Mouse (Mus musculus): Measurements from ENCODE around the gene Mgmt. TPM values are rescaled to one million over a fixed set of nuclear protein-coding genes. Genes with fewer than 3 reads are reported as not detected.

Mgmt gene
- polyA plus RNA-seq, 1 experiment from 2014 or later, result 2.5 TPM

DNA sequence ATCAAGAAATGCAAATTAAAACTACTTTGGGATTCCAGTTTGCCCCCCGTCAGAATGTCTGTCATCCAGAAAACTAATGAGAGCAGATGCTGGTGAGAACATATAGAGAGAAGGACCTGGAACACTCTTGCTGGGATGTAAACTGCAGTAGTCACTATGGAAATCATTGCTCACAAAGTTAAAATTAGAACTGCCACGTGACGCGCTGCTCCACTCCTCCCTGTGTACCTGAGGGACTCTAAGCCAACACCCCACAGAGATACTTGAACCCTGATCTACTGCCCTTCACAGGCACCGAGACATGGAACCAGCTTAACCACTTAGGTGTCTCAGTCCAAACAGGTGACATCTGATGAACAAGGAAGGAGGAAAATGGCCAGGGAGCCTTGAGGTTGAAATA is 171.0 kb downstream of the Mgmt start:
- no peak overlapping the region for H3K4me2 ChIP-seq (replicated peaks; ENCODE audit: low read depth)
- no peak overlapping the region for H3K4me3 ChIP-seq (ENCODE audit: low read depth, low read length)
- WGBS, result 78% methylated on average over 5 of the region's 5 CpGs
- ATAC-seq, result no peak
- H3K27me3 ChIP-seq (replicated peaks; ENCODE audit: control insufficient read depth, insufficient read depth, low read length), result no peaks in the 10 kb centered on the region
- no peak overlapping the region for H3K9ac ChIP-seq (ENCODE audit: low read depth, low read length)
- TF ChIP-seq CTCF (IDR thresholded peaks at IDR 0.05; ENCODE audit: low read depth), result no peak
- H3K27ac ChIP-seq (ENCODE audit: low read depth, low read length), result no peak overlapping the region
- no peaks in the 10 kb centered on the region for H3K4me1 ChIP-seq (replicated peaks; ENCODE audit: control insufficient read depth, insufficient read depth, low read length)
- H3K9me3 ChIP-seq (ENCODE audit: control insufficient read depth), result no peaks in the 10 kb centered on the region
- no peaks in the 10 kb centered on the region for H3K36me3 ChIP-seq (ENCODE audit: control insufficient read depth, insufficient read depth)

- no peak for TF ChIP-seq CTCF (IDR thresholded peaks at IDR 0.05; ENCODE audit: low read depth)
- WGBS, result 87% methylated on average over 3 of the region's 3 CpGs
- ATAC-seq, result no peak
Observed at GRCm38 (mm10) chr7:137066211-137066610, 171.8 kb downstream of the Mgmt start.

GRCm38 (mm10) chr7:137066997-137067396 is 172.6 kb downstream of the Mgmt start:
- no peaks in the 10 kb centered on the region for H3K36me3 ChIP-seq (ENCODE audit: control insufficient read depth, insufficient read depth)
- ATAC-seq, result no peak
- WGBS, result 90% methylated on average over 4 of the region's 4 CpGs
- H3K27ac ChIP-seq (ENCODE audit: low read depth, low read length), result no peak overlapping the region
- H3K9me3 ChIP-seq (ENCODE audit: control insufficient read depth), result no peaks in the 10 kb centered on the region
- TF ChIP-seq CTCF (IDR thresholded peaks at IDR 0.05; ENCODE audit: low read depth), result no peak
- no peak overlapping the region for H3K9ac ChIP-seq (ENCODE audit: low read depth, low read length)
- no peak overlapping the region for H3K4me3 ChIP-seq (ENCODE audit: low read depth, low read length)
- H3K4me2 ChIP-seq (replicated peaks; ENCODE audit: low read depth), result no peak overlapping the region
- H3K27me3 ChIP-seq (replicated peaks; ENCODE audit: control insufficient read depth, insufficient read depth, low read length), result no peaks in the 10 kb centered on the region
- H3K4me1 ChIP-seq (replicated peaks; ENCODE audit: control insufficient read depth, insufficient read depth, low read length), result no peaks in the 10 kb centered on the region

More at GRCm38 (mm10) chr7:137066211-137066610, 171.8 kb downstream of the Mgmt start:
- Histone ChIP-seq H3K27ac (ENCODE audit: low read depth, low read length) (no peak overlapping the region), H3K9ac (ENCODE audit: low read depth, low read length) (no peak overlapping the region), H3K27me3 (replicated peaks; ENCODE audit: control insufficient read depth, insufficient read depth, low read length) (no peaks in the 10 kb centered on the region), H3K36me3 (ENCODE audit: control insufficient read depth, insufficient read depth) (no peaks in the 10 kb centered on the region), H3K4me3 (ENCODE audit: low read depth, low read length) (no peak overlapping the region), H3K4me2 (replicated peaks; ENCODE audit: low read depth) (no peak overlapping the region), H3K4me1 (replicated peaks; ENCODE audit: control insufficient read depth, insufficient read depth, low read length) (no peaks in the 10 kb centered on the region), H3K9me3 (ENCODE audit: control insufficient read depth) (no peaks in the 10 kb centered on the region)

- Histone ChIP-seq H3K9ac (ENCODE audit: low read depth, low read length) (no peak overlapping the region), H3K9me3 (ENCODE audit: control insufficient read depth) (no peaks in the 10 kb centered on the region), H3K4me1 (replicated peaks; ENCODE audit: control insufficient read depth, insufficient read depth, low read length) (no peaks in the 10 kb centered on the region), H3K27ac (ENCODE audit: low read depth, low read length) (no peak overlapping the region), H3K4me3 (ENCODE audit: low read depth, low read length) (no peak overlapping the region), H3K4me2 (replicated peaks; ENCODE audit: low read depth) (no peak overlapping the region), H3K36me3 (ENCODE audit: control insufficient read depth, insufficient read depth) (no peaks in the 10 kb centered on the region), H3K27me3 (replicated peaks; ENCODE audit: control insufficient read depth, insufficient read depth, low read length) (no peaks in the 10 kb centered on the region)
- no peak for TF ChIP-seq CTCF (IDR thresholded peaks at IDR 0.05; ENCODE audit: low read depth)
- 87% methylated on average over 6 of the region's 6 CpGs for WGBS
- ATAC-seq, result no peak
Observed at GRCm38 (mm10) chr7:137067758-137068157, 173.3 kb downstream of the Mgmt start.

DNA sequence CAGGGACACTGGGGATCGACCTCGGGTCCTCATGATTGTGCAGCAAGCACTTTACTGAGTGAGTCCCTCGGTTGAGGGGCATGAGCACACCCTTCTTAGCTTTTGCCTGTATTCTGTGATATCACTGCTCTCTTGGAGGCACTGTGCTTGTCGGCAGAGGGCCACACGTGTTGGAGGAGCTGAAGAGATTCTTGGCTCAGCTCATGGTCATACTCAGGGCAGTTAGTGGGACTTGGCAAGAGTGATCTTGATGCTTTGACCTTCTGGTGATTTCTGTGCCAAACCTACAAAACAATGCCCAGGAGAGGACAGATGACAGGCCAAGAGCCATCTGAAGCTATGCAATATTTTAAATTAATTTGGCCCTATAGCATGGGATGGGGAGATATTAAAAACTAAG is 174.4 kb downstream of the Mgmt start:
- TF ChIP-seq CTCF (IDR thresholded peaks at IDR 0.05; ENCODE audit: low read depth), result no peak
- Histone ChIP-seq H3K36me3 (ENCODE audit: control insufficient read depth, insufficient read depth) (no peaks in the 10 kb centered on the region), H3K4me2 (replicated peaks; ENCODE audit: low read depth) (no peak overlapping the region), H3K27me3 (replicated peaks; ENCODE audit: control insufficient read depth, insufficient read depth, low read length) (no peaks in the 10 kb centered on the region), H3K27ac (ENCODE audit: low read depth, low read length) (no peak overlapping the region), H3K9me3 (ENCODE audit: control insufficient read depth) (no peaks in the 10 kb centered on the region), H3K9ac (ENCODE audit: low read depth, low read length) (no peak overlapping the region), H3K4me3 (ENCODE audit: low read depth, low read length) (no peak overlapping the region), H3K4me1 (replicated peaks; ENCODE audit: control insufficient read depth, insufficient read depth, low read length) (no peaks in the 10 kb centered on the region)
- WGBS, result 85% methylated on average over 5 of the region's 5 CpGs
- ATAC-seq, result no peak

DNA sequence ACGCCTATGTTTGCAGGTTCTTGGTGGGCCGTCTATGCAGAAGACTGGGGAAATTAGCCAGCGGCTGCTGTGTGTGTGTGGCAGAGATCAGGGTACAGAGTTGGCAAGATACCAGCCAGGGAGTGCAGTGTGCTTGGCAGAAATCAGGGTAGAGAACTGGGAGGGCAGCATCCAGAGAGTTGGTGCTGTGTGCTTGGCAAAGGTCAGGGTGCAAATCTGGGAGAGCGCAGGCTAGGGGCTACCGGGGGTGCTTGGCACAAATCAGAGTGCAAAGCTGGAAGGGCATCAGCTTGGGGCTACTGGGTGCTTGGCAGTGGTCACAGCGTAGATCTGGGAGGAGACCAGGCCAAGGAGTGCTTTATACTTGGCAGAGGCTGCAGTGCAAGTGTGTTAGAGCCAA is 175.4 kb downstream of the Mgmt start:
- WGBS, result 90% methylated on average over 6 of the region's 6 CpGs
- Histone ChIP-seq H3K27ac (ENCODE audit: low read depth, low read length) (no peak overlapping the region), H3K4me2 (replicated peaks; ENCODE audit: low read depth) (no peak overlapping the region), H3K4me1 (replicated peaks; ENCODE audit: control insufficient read depth, insufficient read depth, low read length) (no peaks in the 10 kb centered on the region), H3K9ac (ENCODE audit: low read depth, low read length) (no peak overlapping the region), H3K9me3 (ENCODE audit: control insufficient read depth) (no peaks in the 10 kb centered on the region), H3K27me3 (replicated peaks; ENCODE audit: control insufficient read depth, insufficient read depth, low read length) (no peaks in the 10 kb centered on the region), H3K4me3 (ENCODE audit: low read depth, low read length) (no peak overlapping the region), H3K36me3 (ENCODE audit: control insufficient read depth, insufficient read depth) (no peaks in the 10 kb centered on the region)
- TF ChIP-seq CTCF (IDR thresholded peaks at IDR 0.05; ENCODE audit: low read depth), result no peak
- no peak for ATAC-seq

- no peaks in the 10 kb centered on the region for H3K36me3 ChIP-seq (ENCODE audit: control insufficient read depth, insufficient read depth)
- 92% methylated on average over 6 of the region's 6 CpGs for WGBS
- H3K4me2 ChIP-seq (replicated peaks; ENCODE audit: low read depth), result no peak overlapping the region
- H3K9me3 ChIP-seq (ENCODE audit: control insufficient read depth), result no peaks in the 10 kb centered on the region
- no peak overlapping the region for H3K4me3 ChIP-seq (ENCODE audit: low read depth, low read length)
- TF ChIP-seq CTCF (IDR thresholded peaks at IDR 0.05; ENCODE audit: low read depth), result no peak
- H3K27ac ChIP-seq (ENCODE audit: low read depth, low read length), result no peak overlapping the region
- H3K27me3 ChIP-seq (replicated peaks; ENCODE audit: control insufficient read depth, insufficient read depth, low read length), result no peaks in the 10 kb centered on the region
- no peak for ATAC-seq
- no peak overlapping the region for H3K9ac ChIP-seq (ENCODE audit: low read depth, low read length)
- H3K4me1 ChIP-seq (replicated peaks; ENCODE audit: control insufficient read depth, insufficient read depth, low read length), result no peaks in the 10 kb centered on the region
Observed at GRCm38 (mm10) chr7:137071346-137071745, 176.9 kb downstream of the Mgmt start.

Measured in intestine, postnatal 0 days (tissue).